Mouse (Mus musculus) lung, adult 2 months (tissue): ENCODE results near the gene Olfr522. TPM values are rescaled to one million over a fixed set of nuclear protein-coding genes. Genes with fewer than 3 reads are reported as not detected.

Experiments
- DNase-seq: peaks from one replicate; pipeline ENCODE4 v3.0.0; 2022
- H3K4me1 ChIP-seq: fragments of 200-500 bp; 2 replicates; pipeline ENCODE4 v1.6.1; 2011; ENCODE audit warnings: low read length; ENCODE audit not compliant: control insufficient read depth, insufficient read depth
- H3K4me3 ChIP-seq: fragments of 200-500 bp; replicated peaks from 2 replicates; pipeline ENCODE3; 2011; ENCODE audit warnings: low read depth, mild to moderate bottlenecking, control low read depth, low read length; ENCODE audit errors: extremely low read depth
- CTCF ChIP-seq: fragments of 200-500 bp; IDR thresholded peaks from 2 replicates; pipeline ENCODE4 v1.5.1; 2011; ENCODE audit warnings: mild to moderate bottlenecking, low read length, control low read depth; ENCODE audit not compliant: insufficient read depth
- POLR2A ChIP-seq: fragments of 200-500 bp; IDR thresholded peaks from 2 replicates; pipeline ENCODE4 v1.6.1; 2011; ENCODE audit warnings: low read depth, mild to moderate bottlenecking, control low read depth, low read length, borderline replicate concordance; ENCODE audit errors: extremely low read depth
- WGBS: fragments of 180-500 bp; shearing (Covaris S2); methylation state at CpG from one replicate; pipeline ENCODE4 v1.1.7; 2018; 5-methylcytosine and 5-hydroxymethylcytosine counted together
- polyA plus RNA-seq: library from polyadenylated mRNA; depleted of rRNA; stranded (reverse); fragments of >200 nt; gene quantifications from 2 replicates; pipeline ENCODE4 v1.2.3, GENCODE M21; 2012; rRNA removed

Gene Olfr522
- not detected in 2 replicates for polyA plus RNA-seq

GRCm38 (mm10) chr7:140164664-140165063, at the start of gene Olfr522:
Gene Olfr522, minus strand, starts transcription at chr7:140164764.
- WGBS = 68% methylated on average over 7 of the region's 7 CpGs
- Histone ChIP-seq H3K4me1 (no peaks in the 10 kb centered on the region), H3K4me3 (no peak within 1 kb of the TSS)
- no peak for TF ChIP-seq POLR2A
- no peak for TF ChIP-seq CTCF
- DNase-seq = no peak

- WGBS = 67% methylated on average over 5 of the region's 5 CpGs
- TF ChIP-seq CTCF = no peak
- no peak for TF ChIP-seq POLR2A
- no peaks in the 10 kb centered on the region for H3K4me1 ChIP-seq
- H3K4me3 ChIP-seq = no peak overlapping the region
- DNase-seq = no peak
These were observed 49.3 kb upstream of the Olfr522 start for GRCm38 (mm10) chr7:140213841-140214240.

DNA sequence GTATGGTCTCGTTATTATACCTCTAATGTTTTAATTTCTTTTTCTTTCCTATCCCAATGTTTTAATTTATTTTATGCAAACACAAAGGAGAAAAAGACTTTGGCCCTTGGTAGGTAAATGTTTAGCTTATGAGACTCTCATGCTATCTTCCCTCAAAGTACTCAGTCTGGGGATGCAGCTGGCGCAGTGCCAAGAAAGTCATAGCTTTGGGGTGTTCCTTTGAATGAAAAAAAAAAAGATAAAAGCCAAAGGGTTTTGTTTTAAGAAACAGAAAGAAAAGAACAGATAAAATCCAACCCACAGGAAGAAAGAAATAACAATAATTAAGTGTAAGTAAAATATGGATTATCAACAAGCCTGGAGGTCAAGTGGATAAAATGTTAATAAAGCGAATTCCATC, 44.1 kb upstream of the Olfr522 start:
- Histone ChIP-seq H3K4me1 (no peaks in the 10 kb centered on the region), H3K4me3 (no peak overlapping the region)
- WGBS = 50% methylated on average over 3 of the region's 3 CpGs
- DNase-seq = no peak
- TF ChIP-seq CTCF = no peak
- no peak for TF ChIP-seq POLR2A

DNA sequence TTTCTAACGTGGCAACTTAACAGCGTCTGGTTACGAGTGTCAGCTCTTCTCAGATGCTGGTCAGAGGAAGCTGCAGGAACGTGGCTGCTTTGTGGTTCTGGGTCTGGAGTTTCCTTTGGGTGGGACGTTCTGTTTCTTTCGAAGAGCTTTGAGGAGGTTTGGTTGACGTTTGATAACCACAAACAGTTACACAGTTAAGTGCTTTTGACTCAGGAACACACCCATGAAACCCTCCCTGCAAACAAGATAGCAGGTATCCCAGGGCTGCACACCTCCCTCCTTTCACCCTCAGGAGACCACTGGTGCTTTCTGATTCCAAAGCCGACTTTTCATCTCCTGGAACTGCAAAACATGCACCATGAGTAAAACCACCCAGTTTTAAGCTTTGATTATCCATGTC, 43.6 kb upstream of the Olfr522 start:
- DNase-seq = no peak
- H3K4me3 ChIP-seq = no peak overlapping the region
- H3K4me1 ChIP-seq = no peaks in the 10 kb centered on the region
- WGBS = 47% methylated on average over 8 of the region's 8 CpGs
- TF ChIP-seq CTCF (no peak), POLR2A (no peak)

DNA sequence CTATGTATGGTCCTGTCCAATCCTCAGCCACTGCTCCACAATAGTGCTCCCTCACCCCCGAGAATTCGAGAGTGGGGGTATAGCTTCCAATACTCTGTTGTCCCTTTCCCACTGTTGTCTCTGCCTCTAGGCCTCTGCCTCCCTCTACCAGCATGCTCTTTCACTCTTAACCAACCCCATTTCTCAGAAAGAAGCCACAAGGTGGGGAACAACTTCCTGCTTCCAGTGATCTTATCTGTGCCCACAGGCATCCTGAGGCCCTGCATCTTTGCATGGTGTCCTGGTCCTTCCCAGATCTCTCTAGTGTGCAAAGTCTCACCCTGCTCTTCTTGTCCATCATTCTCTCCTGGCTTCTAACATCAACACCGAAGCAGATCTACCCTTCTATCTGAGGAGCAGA, 42.3 kb upstream of the Olfr522 start:
- WGBS = 86% methylated on average over 3 of the region's 3 CpGs
- TF ChIP-seq POLR2A = no peak
- no peak for DNase-seq
- Histone ChIP-seq H3K4me3 (no peak overlapping the region), H3K4me1 (no peaks in the 10 kb centered on the region)

DNA sequence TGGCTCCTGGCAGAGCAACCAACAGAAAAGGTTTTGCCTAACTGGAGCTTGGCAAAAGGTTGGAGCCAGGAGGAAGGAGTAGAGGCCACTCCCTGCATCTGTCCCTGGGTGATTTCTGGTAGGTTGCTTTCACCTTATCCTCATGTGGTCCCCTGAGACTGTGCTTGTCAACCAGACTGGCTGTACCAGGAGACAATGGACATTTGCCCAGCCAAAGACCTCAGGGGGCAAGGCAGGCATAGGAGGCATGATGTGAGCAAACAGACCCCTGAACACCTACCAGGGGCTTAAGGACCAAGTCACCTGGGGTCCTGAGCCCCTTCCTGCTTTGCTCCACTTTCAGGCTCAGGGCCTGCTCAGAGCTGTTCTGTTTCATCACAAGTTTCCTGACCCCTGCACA, 41.3 kb upstream of the Olfr522 start, which contains the start of gene Olfr524:
Gene Olfr524 (minus strand): TSS at position 101 of the 400 bp plus-strand sequence.
- no peak for TF ChIP-seq CTCF
- TF ChIP-seq POLR2A = no peak
- no peak for DNase-seq
- Histone ChIP-seq H3K4me1 (no peaks in the 10 kb centered on the region), H3K4me3 (no peak within 1 kb of the TSS)

GRCm38 (mm10) chr7:140201090-140201489, 36.5 kb upstream of the Olfr522 start:
- TF ChIP-seq POLR2A = no peak
- no peak for TF ChIP-seq CTCF
- WGBS = 79% methylated on average over 4 of the region's 4 CpGs

GRCm38 (mm10) chr7:140196002-140196401, 31.4 kb upstream of the Olfr522 start:
- TF ChIP-seq POLR2A (no peak), CTCF (no peak)
- DNase-seq = no peak
- 72% methylated on average over 8 of the region's 8 CpGs for WGBS
- no peaks in the 10 kb centered on the region for H3K4me1 ChIP-seq
- H3K4me3 ChIP-seq = no peak overlapping the region

More at GRCm38 (mm10) chr7:140201090-140201489, 36.5 kb upstream of the Olfr522 start:
- H3K4me3 ChIP-seq = no peak overlapping the region
- no peaks in the 10 kb centered on the region for H3K4me1 ChIP-seq
- DNase-seq = no peak

GRCm38 (mm10) chr7:140194031-140194430, 29.5 kb upstream of the Olfr522 start:
- H3K4me3 ChIP-seq = no peak overlapping the region
- no peak for DNase-seq
- TF ChIP-seq POLR2A = no peak
- no peak for TF ChIP-seq CTCF
- WGBS = 78% methylated on average over 4 of the region's 4 CpGs
- H3K4me1 ChIP-seq = no peaks in the 10 kb centered on the region

DNA sequence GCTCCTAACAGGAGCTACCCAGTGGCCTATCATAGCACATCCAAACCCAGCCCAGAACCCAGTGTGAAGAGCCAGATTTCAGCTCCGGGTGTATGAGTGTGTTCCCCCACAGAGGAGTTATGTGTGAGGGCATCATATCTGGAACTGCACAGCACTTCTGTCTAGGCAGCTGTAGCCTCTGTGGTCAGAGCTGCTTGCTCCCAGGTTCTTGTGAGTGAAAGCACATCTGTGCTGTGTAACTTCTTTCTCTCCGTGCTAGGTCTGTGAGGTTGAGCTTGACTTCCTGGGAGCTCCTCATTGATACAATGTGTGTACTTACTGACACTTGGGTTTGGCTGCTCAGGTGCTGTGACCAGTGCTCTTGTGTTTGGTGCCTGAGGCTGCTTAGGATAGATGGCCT, 28.3 kb upstream of the Olfr522 start:
- no peak overlapping the region for H3K4me3 ChIP-seq
- no peak for TF ChIP-seq POLR2A
- TF ChIP-seq CTCF = no peak
- DNase-seq = no peak
- 69% methylated on average over 2 of the region's 2 CpGs for WGBS
- no peaks in the 10 kb centered on the region for H3K4me1 ChIP-seq

GRCm38 (mm10) chr7:140192445-140192844, 27.9 kb upstream of the Olfr522 start:
- DNase-seq = no peak
- H3K4me3 ChIP-seq = no peak overlapping the region

More at GRCm38 (mm10) chr7:140192445-140192844, 27.9 kb upstream of the Olfr522 start:
- H3K4me1 ChIP-seq = no peaks in the 10 kb centered on the region
- WGBS = 39% methylated on average over 2 of the region's 2 CpGs
- TF ChIP-seq CTCF (no peak), POLR2A (no peak)
